Mouse (Mus musculus) lung, postnatal 0 days (tissue): ENCODE measurements around the gene Baiap2l2. TPM values are rescaled to one million over a fixed set of nuclear protein-coding genes. Genes with fewer than 3 reads are reported as not detected.

Experiments used
- ATAC-seq: fragments of 200-750 bp; cut with Nextera tagmentation; 2 replicates; pipeline ENCODE4 v1.8.0; 2017; ENCODE audit warnings: moderate library complexity
- DNase-seq: peaks from one replicate; pipeline ENCODE4 v3.0.0-alpha.2; 2016; ENCODE audit warnings: low spot score
- H3K27ac ChIP-seq: fragments of 300-500 bp; sonication (generic); 2 replicates; pipeline ENCODE4 v1.5.1; 2014; ENCODE audit warnings: antibody characterized with exemption, mild to moderate bottlenecking, low read length, mixed read lengths
- H3K27me3 ChIP-seq: fragments of 300-500 bp; sonication (generic); replicated peaks from 2 replicates; pipeline ENCODE4 v1.6.1; 2014; ENCODE audit warnings: low read length, mixed read lengths; ENCODE audit not compliant: insufficient read depth
- H3K36me3 ChIP-seq: fragments of 300-500 bp; sonication (generic); 2 replicates; pipeline ENCODE4 v1.6.1; 2014; ENCODE audit warnings: low read length, mixed read lengths; ENCODE audit not compliant: insufficient read depth
- H3K4me1 ChIP-seq: fragments of 300-500 bp; sonication (generic); 2 replicates; pipeline ENCODE4 v1.6.1; 2014; ENCODE audit warnings: antibody characterized with exemption, low read depth, low read length, mixed read lengths; ENCODE audit not compliant: insufficient read depth
- H3K4me2 ChIP-seq: fragments of 300-500 bp; sonication (generic); replicated peaks from 2 replicates; pipeline ENCODE4 v1.6.1; 2014; ENCODE audit warnings: low read depth, mild to moderate bottlenecking, low read length, moderate library complexity, mixed read lengths
- H3K4me3 ChIP-seq: fragments of 300-500 bp; sonication (generic); 2 replicates; pipeline ENCODE4 v1.5.1; 2014; ENCODE audit warnings: low read depth, low read length
- H3K9ac ChIP-seq: fragments of 300-500 bp; sonication (generic); replicated peaks from 2 replicates; pipeline ENCODE4 v1.6.1; 2014; ENCODE audit warnings: low read depth, mild to moderate bottlenecking
- H3K9me3 ChIP-seq: fragments of 300-500 bp; sonication (generic); 2 replicates; pipeline ENCODE4 v1.6.1; 2016; ENCODE audit warnings: low read length, mixed read lengths
- CTCF ChIP-seq: IDR thresholded peaks from 2 replicates; pipeline ENCODE4 v1.5.1; 2016; ENCODE audit warnings: antibody characterized with exemption, mild to moderate bottlenecking
- EP300 ChIP-seq: IDR thresholded peaks from 2 replicates; pipeline ENCODE4 v1.6.1; 2016; ENCODE audit warnings: antibody characterized with exemption, mild to moderate bottlenecking, control low read depth
- WGBS: fragments of 180-500 bp; shearing (Covaris S2); extraction: QIAGEN DNeasy Blood & Tissue Kit; methylation state at CpG from one replicate; pipeline ENCODE4 v1.1.7; 2014; 5-methylcytosine and 5-hydroxymethylcytosine counted together
- polyA plus RNA-seq: library from polyadenylated mRNA; unstranded; fragments of >200 nt; fragmentation: Nextera tagmentation; extraction: Ambion mirVana; gene quantifications from 2 replicates; pipeline ENCODE4 v1.2.1, GENCODE M21; 2015

Gene Baiap2l2
- polyA plus RNA-seq, 1 experiment from 2014 or later: 2.7 TPM

DNA sequence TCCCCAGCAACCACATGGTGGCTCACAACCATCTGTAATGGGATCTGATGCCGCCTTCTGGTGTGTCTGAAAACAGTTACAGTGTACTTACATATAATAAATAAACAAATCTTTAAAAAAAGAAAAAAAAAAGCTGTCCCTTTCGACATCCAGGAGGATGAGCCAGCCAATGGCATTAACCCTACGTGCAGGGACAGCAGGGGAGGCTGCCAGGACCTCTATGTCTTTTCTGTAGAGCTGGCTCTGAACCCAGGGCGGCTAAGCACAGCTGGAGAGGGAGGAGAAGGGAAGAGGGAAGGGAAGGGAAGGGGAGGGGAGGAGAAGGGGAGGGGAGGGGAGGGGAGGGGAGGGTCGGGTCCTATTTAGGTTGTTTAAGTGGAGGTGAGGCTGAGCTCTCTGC, 19.5 kb upstream of the Baiap2l2 start:
- 50% methylated on average over 4 of the region's 5 CpGs for WGBS
- Histone ChIP-seq H3K36me3 (no peaks in the 10 kb centered on the region), H3K27ac (no peak overlapping the region), H3K9me3 (no peaks in the 10 kb centered on the region), H3K9ac (no peak overlapping the region), H3K4me2 (no peak overlapping the region), H3K27me3 (no peaks in the 10 kb centered on the region), H3K4me1 (no peaks in the 10 kb centered on the region; the same call in 1 of the 2 replicates), H3K4me3 (no peak overlapping the region)
- no peak for TF ChIP-seq EP300
- no peak for TF ChIP-seq CTCF
- peak; percentile 53 for DNase-seq
- no peak for ATAC-seq

- Histone ChIP-seq H3K4me3 (no peak overlapping the region), H3K27ac (no peak overlapping the region), H3K9me3 (no peaks in the 10 kb centered on the region), H3K27me3 (no peaks in the 10 kb centered on the region), H3K36me3 (no peaks in the 10 kb centered on the region), H3K4me2 (no peak overlapping the region), H3K4me1 (no peaks in the 10 kb centered on the region; the same call in 1 of the 2 replicates), H3K9ac (no peak overlapping the region)
- WGBS: 85% methylated on average over 8 of the region's 8 CpGs
- DNase-seq: no peak
- TF ChIP-seq EP300 (no peak), CTCF (no peak)
- no peak for ATAC-seq
These were observed 18.4 kb upstream of the Baiap2l2 start for GRCm38 (mm10) chr15:79303725-79304124.

- 85% methylated on average over 2 of the region's 2 CpGs for WGBS
- peak; percentile 77 for ATAC-seq
- DNase-seq: peak; percentile 68
- Histone ChIP-seq H3K9me3 (no peaks in the 10 kb centered on the region), H3K4me2 (no peak overlapping the region), H3K4me1 (no peaks in the 10 kb centered on the region; the same call in 1 of the 2 replicates), H3K9ac (no peak overlapping the region), H3K27me3 (no peaks in the 10 kb centered on the region), H3K27ac (no peak overlapping the region; the same call in 1 of the 2 replicates), H3K4me3 (no peak overlapping the region), H3K36me3 (no peaks in the 10 kb centered on the region)
- 0 out of 2 replicates have a peak, but pooled peaks have one; percentile 30 for TF ChIP-seq EP300
- TF ChIP-seq CTCF: no peak
These were observed 14.3 kb upstream of the Baiap2l2 start for GRCm38 (mm10) chr15:79299563-79300155.

DNA sequence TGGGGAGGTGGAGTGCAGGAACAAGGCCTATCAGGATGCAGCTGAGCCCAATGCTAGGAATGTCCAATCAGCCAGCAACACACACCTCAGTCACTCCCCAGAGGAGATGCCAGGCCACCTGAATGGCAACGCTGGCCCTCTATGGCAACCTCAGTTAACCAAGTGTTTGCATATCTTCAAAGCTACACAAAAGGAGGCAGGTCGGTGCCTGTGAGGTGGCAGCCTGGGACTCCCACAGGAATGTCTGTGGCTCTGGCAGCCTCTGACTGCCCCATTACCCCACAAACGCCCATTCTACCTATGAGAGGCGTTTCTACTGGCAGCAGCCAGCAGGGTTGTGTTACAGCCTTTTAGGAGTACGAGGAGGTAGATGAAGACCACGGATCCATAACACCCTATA, 13.2 kb upstream of the Baiap2l2 start:
- Histone ChIP-seq H3K9me3 (no peaks in the 10 kb centered on the region), H3K4me2 (no peak overlapping the region), H3K27me3 (no peaks in the 10 kb centered on the region), H3K36me3 (no peaks in the 10 kb centered on the region), H3K4me1 (no peaks in the 10 kb centered on the region; the same call in 1 of the 2 replicates), H3K9ac (no peak overlapping the region), H3K4me3 (no peak overlapping the region), H3K27ac (no peak overlapping the region)
- TF ChIP-seq EP300 (no peak), CTCF (no peak)
- ATAC-seq: peak; percentile 79
- peak; percentile 60 for DNase-seq
- 78% methylated on average over 6 of the region's 6 CpGs for whole genome bisulfite sequencing

DNA sequence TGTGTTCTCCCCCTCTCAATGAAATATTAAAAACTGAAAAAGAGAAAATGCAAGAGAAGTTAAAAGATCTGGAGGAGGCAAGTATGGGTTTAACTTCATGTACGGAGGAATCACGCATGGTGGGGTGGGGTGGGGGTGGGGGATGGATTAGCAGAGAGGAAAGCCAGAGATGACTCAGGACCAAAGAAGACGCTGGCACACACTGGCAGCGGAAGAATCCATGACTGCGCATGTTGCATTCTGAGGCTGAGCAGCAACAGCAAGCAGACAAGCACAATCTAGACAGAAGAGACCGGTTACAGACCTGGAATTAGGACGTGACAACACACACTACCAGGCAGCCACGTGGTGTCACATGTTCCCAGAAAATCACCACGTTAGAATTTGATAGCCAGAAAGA, 7.4 kb upstream of the Baiap2l2 start:
- Histone ChIP-seq H3K4me3 (no peak overlapping the region), H3K9ac (no peak overlapping the region), H3K27ac (no peak overlapping the region), H3K4me2 (no peak overlapping the region), H3K27me3 (no peaks in the 10 kb centered on the region), H3K9me3 (no peaks in the 10 kb centered on the region), H3K36me3 (no peaks in the 10 kb centered on the region), H3K4me1 (no peaks in the 10 kb centered on the region)
- WGBS: 88% methylated on average over 9 of the region's 9 CpGs
- DNase-seq (no peak), ATAC-seq (no peak)
- no peak for TF ChIP-seq EP300
- TF ChIP-seq CTCF: no peak

- H3K4me1 ChIP-seq: no peaks in the 10 kb centered on the region
- no peak for ATAC-seq
These were observed 5.0 kb upstream of the Baiap2l2 start for GRCm38 (mm10) chr15:79290340-79290739.

GRCm38 (mm10) chr15:79289441-79289840, 4.1 kb upstream of the Baiap2l2 start:
- 91% methylated on average over 12 of the region's 12 CpGs for WGBS
- no peak overlapping the region for H3K4me3 ChIP-seq

More at GRCm38 (mm10) chr15:79290340-79290739, 5.0 kb upstream of the Baiap2l2 start:
- no peak for DNase-seq
- H3K27ac ChIP-seq: no peak overlapping the region
- no peak overlapping the region for H3K4me2 ChIP-seq
- no peaks in the 10 kb centered on the region for H3K9me3 ChIP-seq
- H3K9ac ChIP-seq: no peak overlapping the region
- H3K27me3 ChIP-seq: no peaks in the 10 kb centered on the region
- WGBS: 81% methylated on average over 3 of the region's 3 CpGs
- no peaks in the 10 kb centered on the region for H3K36me3 ChIP-seq
- TF ChIP-seq EP300 (no peak), CTCF (peak; percentile 35)
- H3K4me3 ChIP-seq: no peak overlapping the region

More at GRCm38 (mm10) chr15:79289441-79289840, 4.1 kb upstream of the Baiap2l2 start:
- no peaks in the 10 kb centered on the region for H3K9me3 ChIP-seq
- DNase-seq (no peak), ATAC-seq (no peak)
- no peak overlapping the region for H3K9ac ChIP-seq
- H3K27me3 ChIP-seq: no peaks in the 10 kb centered on the region
- H3K4me2 ChIP-seq: no peak overlapping the region
- TF ChIP-seq EP300: no peak
- TF ChIP-seq CTCF: no peak
- no peaks in the 10 kb centered on the region for H3K36me3 ChIP-seq
- no peak overlapping the region for H3K27ac ChIP-seq
- no peaks in the 10 kb centered on the region for H3K4me1 ChIP-seq
